Mouse (Mus musculus) cerebellum, postnatal 4 days (tissue): ENCODE measurements at regions not wholly inside any gene's neighbourhood (a gene's known extent, or its start where the extent isn't known, plus 50 kb on each side); places are given as distances from the start of the nearest gene placed in this dataset.

Experiments used
- DNase-seq, 2 experiments: peaks; one replicate each; pipeline ENCODE4 v3.0.0; 2022; ENCODE audit warnings: low spot score in 2 of 2, mixed read lengths in 1 of 2

DNA sequence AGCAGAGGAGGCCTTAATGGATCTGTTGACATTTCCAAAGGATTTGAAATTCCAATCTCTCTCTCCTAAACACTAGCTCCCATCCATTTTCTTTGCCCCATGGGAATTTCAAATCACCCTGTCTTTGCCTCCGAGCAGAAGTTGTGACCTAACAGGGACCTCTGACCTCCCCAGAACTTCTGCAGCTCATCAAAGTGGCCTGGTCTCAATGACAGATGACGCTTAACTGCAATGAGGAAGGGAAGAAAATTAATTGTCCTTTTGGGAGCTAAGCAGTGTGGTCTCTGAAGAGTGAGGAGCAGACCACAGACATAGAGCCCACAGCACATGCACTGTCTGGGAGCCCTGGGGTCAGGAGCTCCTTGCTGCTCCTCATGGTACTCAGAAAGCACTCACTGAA is 155.3 kb downstream of the Tox3 start:
- DNase-seq = no peak

DNA sequence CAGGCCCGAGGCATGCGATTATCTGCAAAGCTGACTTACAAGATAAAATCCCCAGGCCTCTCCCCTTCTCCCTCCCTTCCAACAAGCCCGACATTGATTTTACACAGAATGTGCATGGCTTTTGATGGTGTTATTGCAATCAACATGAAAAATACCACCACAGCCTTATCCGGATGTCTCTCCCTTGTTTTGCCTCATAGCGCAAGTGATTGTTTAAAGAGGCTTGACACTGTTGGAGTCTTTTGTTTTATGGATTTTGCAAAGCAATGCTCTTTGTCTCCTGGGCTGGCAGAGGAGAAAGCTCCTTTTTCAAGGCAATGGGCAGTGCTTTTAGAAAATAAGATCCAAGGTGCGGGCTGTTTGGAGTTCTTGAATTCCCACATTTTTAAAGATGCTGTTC is 165.3 kb downstream of the Tox3 start:
- DNase-seq = no peak

DNA sequence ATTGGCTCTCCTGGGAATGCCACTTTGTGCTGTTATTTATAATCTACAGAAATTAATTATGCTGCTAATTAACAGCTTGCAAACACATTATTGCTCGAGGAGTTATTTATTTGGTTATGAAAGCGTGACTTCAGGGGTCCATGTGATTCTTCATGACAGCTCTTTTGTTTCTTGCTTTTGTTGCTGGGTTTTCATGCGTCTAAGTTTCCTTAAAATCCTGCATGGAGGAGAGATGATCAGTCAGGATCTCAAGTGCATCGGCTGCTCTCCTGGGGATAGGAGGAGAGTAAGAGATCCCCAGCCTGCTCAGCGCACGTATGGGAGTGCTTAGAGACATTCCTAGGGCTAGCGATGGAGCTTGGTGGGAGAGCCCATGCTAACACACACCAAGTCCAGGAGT is 171.4 kb downstream of the Tox3 start:
- no peak for DNase-seq

DNA sequence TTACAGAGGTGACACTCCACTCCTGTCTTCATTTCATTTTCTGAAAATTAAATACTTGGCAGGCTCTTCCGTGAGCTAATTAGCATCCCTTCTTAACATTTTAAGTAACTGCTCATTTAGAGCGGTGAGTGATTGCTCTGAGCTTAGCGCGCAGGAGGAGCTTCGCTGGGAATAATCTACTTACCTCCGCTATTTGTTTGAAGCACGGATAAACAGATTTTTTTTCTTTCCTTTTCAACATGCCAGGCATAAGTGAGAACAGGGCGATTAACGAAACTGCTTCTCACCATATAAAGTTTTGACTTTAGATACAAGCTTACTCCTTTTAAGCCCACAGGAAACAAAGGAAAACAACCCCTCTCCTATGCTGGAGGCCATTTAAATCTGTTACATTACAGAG is 171.8 kb downstream of the Tox3 start:
- no peak for DNase-seq

DNA sequence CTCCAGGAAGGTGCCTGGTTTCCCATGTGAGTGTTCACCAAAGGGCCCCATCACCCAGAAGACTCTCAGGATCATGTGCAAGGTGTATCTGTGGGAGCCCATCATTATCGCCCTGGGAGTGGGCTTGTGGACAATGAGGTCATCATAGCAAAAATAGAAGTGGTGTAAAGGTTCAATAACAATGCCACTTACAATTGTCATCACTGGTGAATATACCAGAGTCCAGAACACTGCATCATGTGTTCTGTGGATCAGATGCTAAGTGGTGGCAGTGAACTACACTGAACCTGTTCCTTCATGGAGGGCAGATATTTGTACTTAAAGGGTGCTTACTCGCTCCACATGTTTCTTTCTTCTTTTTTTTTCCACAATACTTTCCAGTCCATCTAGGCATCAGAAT is 181.5 kb downstream of the Tox3 start:
- no peak for DNase-seq

DNA sequence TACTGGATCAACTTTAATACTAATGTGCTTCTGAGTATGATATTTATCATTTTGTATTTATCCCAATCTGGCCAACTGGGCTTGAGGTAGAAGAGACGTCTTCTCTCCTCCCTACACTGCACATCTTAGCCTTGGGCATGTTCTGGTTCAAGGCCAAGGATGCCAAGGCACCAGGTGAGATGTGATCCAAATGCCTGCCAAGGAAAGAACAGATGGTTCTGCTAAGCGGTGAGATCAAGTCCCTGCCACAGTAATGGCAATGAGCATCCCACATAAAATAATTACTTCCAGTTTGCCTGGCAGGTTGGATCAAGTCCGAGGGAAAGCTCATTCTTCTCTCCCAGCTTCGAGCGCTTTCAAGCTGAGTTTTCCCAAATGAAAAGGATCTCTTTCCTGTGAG is 196.7 kb downstream of the Tox3 start:
- peak in 1 of 2 experiments; percentile 18 for DNase-seq

DNA sequence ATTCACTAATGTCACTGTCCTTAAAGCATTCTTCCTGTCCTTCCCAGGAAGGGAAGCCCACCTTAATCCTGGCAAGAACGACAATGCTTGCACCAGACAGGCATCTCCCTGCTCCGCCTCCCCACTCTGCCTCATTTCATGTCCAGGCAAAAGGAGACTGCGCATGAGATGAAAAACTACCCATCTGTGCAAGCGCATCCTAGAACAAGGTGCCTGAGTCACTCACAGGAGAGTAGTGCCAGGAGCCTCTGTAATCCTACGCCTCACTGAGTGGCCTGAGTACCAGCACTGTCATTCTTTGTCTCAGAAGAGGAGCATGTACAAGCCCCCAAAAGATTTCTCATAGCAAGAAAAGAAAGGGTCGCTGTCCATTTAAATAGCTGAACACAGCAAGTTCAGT is 198.2 kb downstream of the Tox3 start:
- DNase-seq = no peak

DNA sequence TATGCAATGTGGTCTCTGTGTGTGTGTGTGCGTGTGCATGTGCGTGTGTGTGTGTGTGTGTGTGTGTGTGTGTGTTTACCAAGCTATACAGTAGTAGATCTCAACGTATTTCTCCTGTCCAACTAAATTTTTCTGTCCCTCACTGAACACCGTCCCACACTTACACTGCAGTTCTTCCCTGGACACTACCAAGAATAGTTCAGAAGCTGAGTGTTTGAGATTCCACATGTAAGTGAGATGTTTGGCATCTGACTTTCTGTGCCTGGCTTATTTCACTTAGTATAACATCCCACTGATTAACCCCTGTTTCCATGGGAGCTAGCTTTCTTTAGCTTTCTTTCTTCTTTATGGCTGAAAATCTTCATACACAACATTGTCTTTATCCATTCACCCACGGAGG is 213.5 kb downstream of the Tox3 start:
- no peak for DNase-seq

DNA sequence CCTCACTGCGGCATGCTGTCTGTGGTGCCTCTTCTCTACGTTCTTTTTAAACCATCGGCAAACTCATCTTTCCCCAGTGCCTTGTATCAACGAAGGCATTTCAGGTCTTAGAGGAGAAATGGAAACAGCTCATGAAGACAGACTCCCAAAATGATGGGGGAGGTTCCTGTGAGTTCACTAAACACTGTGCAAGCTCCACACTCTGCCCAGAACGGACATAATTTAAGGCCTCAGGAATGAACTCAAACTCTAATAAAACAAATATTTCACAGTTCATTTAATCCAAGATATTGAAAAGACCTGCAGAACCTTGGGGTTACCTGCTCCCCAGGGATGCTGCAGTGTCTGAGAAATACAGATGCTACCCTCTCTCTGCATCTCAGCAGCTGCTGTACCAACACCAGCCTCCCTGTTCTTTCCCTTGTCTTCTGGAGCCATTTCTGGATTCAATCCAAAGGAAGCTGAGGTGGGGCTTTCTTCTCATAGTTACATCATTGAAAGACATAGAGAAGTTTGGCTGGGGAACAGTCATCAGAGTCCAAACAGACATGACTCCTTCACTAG is 217.4 kb downstream of the Tox3 start:
- no peak for DNase-seq

DNA sequence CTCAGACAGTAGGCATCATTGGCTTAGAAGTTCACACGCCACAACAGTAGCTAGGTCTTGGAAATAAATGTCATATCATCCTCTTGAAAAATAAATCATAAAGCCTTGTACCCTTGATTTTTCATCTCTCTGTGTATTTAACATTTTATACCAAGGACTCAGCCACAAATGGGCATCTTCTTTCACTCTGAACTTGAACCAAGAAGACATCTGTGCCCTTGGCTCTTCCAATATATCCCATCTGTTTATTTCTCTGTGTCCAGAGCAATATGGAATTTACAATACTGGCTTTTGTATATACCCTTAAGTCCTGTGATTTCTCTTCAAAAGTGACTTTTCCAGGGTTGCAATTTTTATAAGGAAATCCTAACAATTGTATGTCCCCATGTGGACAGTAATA is 222.7 kb downstream of the Tox3 start:
- DNase-seq = no peak

DNA sequence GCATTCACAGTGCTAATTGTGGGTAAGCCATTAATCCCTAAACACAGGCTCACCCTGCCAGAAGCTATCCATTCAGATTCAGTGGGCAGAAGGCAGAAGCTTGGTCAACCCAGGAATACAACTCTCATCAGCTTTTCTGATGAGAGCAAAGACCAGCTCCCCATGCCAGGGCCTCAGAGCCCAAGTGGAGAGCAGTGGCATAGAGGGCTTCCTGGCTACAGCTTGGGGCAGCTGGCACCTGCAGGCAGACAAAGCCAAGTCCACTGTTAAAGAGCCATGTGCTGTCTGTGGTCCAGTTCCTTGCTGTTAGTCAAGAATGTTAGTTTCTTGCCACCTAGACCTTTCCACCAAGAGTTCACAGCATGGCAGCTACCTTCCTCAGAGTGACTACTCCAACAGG is 225.0 kb downstream of the Tox3 start:
- DNase-seq = no peak

DNA sequence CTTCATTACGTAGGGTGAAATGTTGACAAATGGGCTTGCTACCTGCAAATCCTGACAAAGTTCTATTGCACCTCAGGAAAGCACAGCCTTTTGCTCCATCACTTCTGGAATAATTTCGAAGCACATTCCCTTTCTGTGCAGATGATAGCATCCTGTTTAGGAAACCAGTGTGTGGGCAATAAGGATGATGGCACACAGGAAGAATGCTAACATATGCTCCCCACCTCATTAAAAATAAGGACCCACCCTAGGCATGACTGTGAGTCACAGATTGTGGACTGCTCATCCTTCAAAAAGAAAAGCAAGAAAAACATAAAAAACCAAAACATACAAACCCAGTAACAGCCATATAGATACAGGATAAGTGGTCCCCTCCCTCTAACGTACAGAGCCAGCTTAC is 226.2 kb downstream of the Tox3 start:
- DNase-seq = no peak

DNA sequence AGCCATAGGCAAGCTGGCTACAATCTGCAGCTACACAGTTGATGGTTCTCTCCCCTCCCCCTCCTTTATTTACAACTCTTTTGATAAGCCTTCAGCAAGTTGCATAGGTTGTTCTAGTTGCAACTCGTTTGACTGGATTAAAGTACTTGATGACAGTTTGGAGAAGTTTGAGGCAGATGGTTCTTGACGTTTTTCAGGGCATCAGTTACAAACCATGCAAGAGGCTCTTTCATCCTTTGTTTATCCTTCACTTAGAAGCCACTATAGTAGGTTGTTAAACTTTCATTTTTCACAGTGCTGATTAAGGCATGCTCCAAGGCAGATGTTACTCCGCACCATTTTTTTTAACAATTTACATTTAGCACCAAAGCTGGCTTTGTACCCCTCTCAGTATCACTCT is 227.1 kb downstream of the Tox3 start:
- no peak for DNase-seq

DNA sequence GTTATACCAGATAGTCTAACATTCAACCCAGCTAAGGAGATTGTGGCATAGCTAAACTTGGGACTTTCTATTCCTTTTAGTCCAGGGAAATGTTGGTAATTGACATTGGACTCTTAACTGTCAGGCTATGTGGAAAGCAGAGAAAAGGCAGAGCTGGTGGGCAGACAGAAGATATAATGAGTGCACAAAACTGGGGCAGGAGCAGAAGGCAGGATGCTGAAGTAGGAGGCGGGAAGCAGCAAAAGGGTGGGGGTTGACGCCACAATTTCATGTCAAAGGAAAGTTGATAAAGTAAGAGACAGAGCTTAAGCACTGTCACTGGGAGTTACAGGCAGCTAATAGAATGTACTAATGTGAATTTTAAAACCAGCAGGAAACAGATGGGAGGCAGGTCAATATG is 232.7 kb downstream of the Tox3 start:
- DNase-seq = no peak

DNA sequence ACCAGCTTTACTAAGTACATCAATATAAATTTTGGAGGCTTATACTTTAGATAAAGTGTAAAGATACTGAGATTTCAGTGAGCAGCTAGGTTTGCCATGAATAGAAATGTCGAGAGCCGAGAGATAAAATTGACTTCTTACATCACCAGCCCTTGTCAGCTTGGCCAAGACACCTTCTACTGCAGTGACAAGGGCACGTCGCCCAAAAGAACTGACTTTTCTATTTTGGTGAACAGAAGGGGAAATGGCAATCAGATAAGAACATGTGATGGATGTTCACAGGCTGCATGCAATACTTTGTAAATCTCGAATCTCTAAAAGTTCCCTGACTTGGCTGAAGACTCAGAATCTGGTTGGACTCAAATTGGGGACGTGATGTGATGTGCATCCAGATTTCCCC is 247.6 kb downstream of the Tox3 start:
- no peak for DNase-seq

DNA sequence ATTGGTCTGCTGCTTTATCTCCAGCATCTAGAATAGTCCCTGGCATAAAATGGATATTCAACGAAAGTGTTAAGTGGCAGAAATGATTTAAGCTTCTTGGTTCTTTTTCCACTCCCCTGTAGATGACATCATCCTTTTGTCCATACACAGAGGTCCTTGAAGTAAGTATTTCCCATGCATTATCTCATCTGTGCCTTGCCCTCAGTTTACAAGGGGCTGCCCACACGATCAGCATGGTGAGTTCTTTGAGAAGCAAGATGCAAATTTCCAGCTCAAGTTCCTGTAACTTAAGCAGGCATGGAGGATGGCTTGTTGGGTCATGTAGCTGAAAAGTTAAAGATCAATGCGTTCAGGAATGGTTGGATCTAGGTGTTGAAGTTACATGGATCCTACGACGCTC is 265.5 kb downstream of the Tox3 start:
- no peak for DNase-seq

DNA sequence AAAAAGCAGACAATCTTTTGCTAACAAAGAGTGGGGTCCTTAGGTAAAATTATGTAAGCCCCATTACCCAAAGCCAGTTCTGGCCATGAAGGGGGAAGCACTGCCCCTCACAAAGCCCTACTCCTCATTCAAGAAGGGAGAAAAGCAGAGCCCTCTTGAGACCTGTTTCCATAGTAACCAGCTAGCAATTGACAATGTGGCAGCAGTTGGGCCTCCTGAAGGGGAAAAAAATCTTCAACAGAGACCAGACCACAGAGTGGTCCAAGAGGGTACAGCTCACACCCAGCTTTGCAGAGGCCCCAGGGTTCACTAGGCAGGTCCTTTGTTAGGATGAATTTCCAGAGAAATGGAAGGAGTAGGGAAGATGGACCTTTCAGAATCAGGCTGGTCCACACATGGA is 271.8 kb downstream of the Tox3 start:
- peak in 1 of 2 experiments; percentile 34 for DNase-seq

DNA sequence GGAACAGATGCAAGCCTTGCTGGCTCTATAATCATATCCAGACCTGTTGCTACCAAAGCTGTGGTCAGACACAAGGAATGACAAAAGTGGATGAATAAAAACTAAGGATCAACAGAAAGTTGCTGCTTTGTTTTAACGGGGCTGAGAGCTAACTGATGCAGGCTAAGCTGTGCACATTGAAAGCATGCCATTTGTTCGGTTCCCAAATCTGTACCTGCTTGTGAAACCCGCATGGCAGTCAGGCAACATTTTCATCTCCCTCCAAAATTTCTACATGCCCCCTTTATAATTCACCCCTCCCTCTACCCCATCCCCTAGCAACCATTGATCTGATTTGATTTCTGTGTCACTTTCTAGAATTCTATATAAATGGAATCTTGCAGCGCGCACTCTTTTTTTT is 272.3 kb downstream of the Tox3 start:
- no peak for DNase-seq

DNA sequence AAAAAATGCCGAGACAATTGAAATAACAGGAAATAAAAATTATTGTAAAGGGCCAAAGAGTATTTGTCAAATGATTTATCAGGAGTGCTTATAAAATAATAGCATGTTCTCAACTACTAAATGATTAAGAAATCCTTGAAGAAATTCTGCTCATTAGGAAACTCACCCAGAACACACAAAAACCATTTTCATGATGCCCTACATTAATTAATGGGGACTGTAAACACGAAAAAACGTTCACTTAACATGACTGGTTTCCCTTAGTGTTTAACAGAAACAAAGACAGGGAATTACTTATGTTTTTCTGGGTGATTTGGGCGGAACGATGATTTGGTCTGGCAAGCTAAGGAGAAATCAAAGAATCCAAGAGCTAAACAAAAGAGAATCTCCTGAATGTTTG is 278.1 kb downstream of the Tox3 start:
- no peak for DNase-seq

DNA sequence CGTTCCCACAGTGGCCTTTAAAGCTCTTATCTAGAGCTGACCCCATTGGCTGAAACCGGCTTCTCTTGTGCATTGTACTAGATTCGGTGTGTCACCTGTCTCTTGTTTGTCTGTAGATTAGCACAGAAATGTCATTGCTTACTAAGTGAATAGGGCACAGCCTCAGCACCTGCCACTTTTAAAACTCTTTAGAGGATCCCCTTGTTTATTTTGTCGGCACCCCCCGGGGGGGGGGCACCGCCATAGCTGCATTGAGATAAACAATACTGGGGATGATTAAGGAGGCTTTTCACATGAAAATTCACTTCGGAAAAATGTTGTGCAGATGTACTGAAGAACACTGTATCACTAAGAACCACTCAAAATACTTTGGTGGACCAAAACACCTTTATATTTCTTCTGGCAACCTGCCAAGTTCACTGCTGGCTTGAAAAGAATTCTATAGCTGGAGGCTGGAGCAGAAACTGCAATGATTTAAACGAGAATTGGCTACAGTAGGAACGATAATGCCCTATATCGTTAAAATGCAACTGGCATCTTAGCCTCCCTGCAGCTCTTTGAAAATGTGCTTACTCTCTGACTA is 278.6 kb downstream of the Tox3 start:
- no peak for DNase-seq

DNA sequence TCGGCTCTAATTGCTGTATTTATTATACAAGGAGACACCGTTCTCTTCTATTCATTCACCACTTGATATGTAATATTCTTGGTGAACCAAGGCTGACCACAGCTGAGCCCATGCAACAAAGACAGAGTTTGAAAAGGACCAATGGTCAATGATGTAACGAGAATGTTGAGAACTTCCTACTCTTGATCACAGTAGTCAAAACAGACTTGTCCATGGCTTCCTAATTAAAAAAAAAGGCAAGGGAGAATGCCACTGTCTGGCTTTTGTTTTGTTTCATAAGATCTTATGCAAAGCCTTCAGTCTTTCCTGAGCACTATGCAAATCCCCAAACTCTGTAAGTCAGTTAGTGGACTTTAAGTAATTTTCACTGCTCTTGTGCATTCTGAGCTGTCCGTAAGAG is 279.7 kb downstream of the Tox3 start:
- no peak for DNase-seq

DNA sequence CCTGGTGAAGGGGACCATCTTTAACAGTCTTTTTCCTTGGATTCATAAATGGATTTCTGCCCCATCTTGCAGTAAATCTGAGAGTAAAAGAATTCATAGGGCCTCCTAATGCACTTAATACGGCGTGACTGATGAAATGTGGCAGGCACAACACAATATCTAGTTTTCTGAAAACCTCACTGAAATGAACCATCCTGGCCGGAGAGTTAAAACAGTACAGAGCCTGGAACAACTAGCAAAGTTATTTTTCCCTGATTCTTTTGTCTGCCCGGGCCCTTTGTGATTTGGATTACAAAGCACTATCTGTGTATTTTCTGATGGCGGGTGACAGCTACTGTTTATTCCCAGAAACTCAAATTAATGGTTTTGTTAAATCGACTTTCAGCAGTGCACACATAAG is 283.8 kb downstream of the Tox3 start:
- no peak for DNase-seq

DNA sequence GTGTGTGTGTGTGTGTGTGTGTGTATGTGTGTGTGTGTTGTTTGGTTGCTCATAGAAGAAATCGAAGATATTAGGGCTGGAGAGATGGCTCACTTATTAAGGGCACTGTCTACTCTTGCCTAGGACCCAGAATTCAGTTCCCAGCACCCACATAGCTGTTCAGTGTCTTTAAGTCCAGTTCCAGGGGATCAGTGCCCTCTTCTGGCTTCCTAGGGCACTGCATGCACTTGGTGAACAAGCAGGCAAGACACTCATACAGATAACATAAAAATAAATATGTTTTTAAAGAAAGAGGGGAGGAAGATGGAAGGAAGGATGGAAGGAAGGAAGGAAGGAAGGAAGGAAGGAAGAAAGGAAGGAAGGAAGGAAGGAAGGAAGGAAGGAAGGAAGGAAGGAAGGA is 284.9 kb downstream of the Tox3 start:
- DNase-seq = no peak

DNA sequence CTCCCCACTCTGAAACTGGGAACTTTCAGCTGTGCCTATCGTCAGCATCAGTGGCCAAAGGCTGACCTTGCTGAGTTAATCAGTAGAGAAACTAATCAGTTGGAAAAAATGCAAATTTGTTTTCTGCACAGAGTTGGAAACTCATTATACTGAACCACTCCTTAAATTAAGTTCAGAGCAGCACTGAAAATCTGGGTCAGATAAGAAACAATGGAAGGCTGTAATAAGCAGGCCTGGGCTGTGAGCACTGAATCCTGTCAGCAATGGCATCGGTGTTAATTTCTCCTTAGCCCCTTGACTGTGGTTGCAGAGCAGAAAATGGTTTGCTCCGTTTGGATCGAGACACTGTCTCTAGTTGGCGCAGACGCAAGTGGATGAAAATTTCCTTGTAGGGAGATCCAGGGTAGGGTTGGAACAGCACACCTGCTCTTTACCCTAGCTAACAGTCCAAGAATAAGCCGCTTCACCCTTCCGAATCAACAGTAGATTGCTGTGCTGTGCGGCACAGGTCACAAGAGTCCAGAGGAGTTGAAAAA is 289.4 kb downstream of the Tox3 start:
- DNase-seq = no peak
